Mouse (Mus musculus) kidney, embryonic 16.5 days (tissue): ENCODE measurements around the gene Gm9837. TPM values are rescaled to one million over a fixed set of nuclear protein-coding genes. Genes with fewer than 3 reads are reported as not detected.

ENCODE experiments used
- ATAC-seq: fragments of 200-750 bp; cut with Nextera tagmentation; 2 replicates; pipeline ENCODE4 v1.8.0; 2017; ENCODE audit warnings: moderate TSS enrichment; ENCODE audit not compliant: low FRiP score, low TSS enrichment
- H3K27ac ChIP-seq: fragments of 300-500 bp; sonication (generic); 2 replicates; pipeline ENCODE4 v1.5.1; 2014; ENCODE audit warnings: low read length
- H3K27me3 ChIP-seq: fragments of 300-500 bp; sonication (generic); 2 replicates; pipeline ENCODE4 v1.6.1; 2014; ENCODE audit warnings: low read length, control low read depth, mixed read lengths; ENCODE audit not compliant: insufficient read depth
- H3K36me3 ChIP-seq: fragments of 300-500 bp; sonication (generic); 2 replicates; pipeline ENCODE4 v1.6.1; 2014; ENCODE audit warnings: low read length, control low read depth, mixed read lengths; ENCODE audit not compliant: insufficient read depth
- H3K4me1 ChIP-seq: fragments of 300-500 bp; sonication (generic); 2 replicates; pipeline ENCODE4 v1.6.1; 2014; ENCODE audit warnings: low read length, control low read depth, mixed read lengths; ENCODE audit not compliant: insufficient read depth
- H3K4me2 ChIP-seq: fragments of 300-500 bp; sonication (generic); replicated peaks from 2 replicates; pipeline ENCODE4 v1.6.1; 2014; ENCODE audit warnings: low read depth, low read length
- H3K4me3 ChIP-seq: fragments of 300-500 bp; sonication (generic); 2 replicates; pipeline ENCODE4 v1.5.1; 2014; ENCODE audit warnings: mild to moderate bottlenecking, low read length
- H3K9ac ChIP-seq: fragments of 300-500 bp; sonication (generic); replicated peaks from 2 replicates; pipeline ENCODE4 v1.6.1; 2014; ENCODE audit warnings: low read length
- H3K9me3 ChIP-seq: fragments of 300-500 bp; sonication (generic); 2 replicates; pipeline ENCODE4 v1.6.1; 2016; ENCODE audit warnings: low read length, control low read depth
- WGBS: fragments of 180-500 bp; shearing (Covaris S2); extraction: QIAGEN DNeasy Blood & Tissue Kit; methylation state at CpG from one replicate; pipeline ENCODE4 v1.1.7; 2014; 5-methylcytosine and 5-hydroxymethylcytosine counted together
- polyA plus RNA-seq: library from polyadenylated mRNA; unstranded; fragments of >200 nt; fragmentation: Nextera tagmentation; extraction: Ambion mirVana; gene quantifications from 2 replicates; pipeline ENCODE4 v1.2.1, GENCODE M21; 2015

Gene Gm9837
- polyA plus RNA-seq, 1 experiment from 2014 or later: not detected

DNA sequence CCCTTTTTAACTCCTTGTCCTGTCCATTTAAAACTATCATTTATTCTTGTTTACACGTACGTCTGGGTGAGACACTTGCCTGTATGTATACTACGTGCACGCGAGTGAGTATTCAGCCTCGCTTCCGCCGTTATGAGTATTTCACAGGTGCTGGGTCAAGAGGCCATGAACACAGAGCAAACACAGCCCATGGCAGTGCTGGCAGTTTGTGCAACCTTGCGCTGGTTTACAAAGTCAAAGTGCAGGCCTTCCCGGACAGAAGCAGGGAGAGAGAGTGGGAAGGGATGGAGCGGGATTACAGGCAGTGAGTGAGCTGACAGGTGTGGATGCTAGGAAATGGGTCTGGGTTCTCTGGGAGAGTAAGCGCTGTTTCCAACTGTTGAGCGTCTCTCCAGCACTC is 24.1 kb downstream of the Gm9837 start:
- Histone ChIP-seq H3K4me3 (no peak overlapping the region), H3K27ac (no peak overlapping the region), H3K9me3 (no peaks in the 10 kb centered on the region), H3K36me3 (no peaks in the 10 kb centered on the region), H3K9ac (no peak overlapping the region), H3K4me2 (no peak overlapping the region), H3K4me1 (peaks cover 3% of the 10 kb centered on the region; the same call in 1 of the 2 replicates), H3K27me3 (no peaks in the 10 kb centered on the region)
- 87% methylated on average over 13 of the region's 13 CpGs for WGBS
- ATAC-seq: no peak

- no peak overlapping the region for H3K4me2 ChIP-seq
- H3K9ac ChIP-seq: no peak overlapping the region
- H3K9me3 ChIP-seq: no peaks in the 10 kb centered on the region
- H3K4me1 ChIP-seq: peaks cover 3% of the 10 kb centered on the region; the same call in 1 of the 2 replicates
- no peak for ATAC-seq
- no peak overlapping the region for H3K27ac ChIP-seq
- H3K4me3 ChIP-seq: no peak overlapping the region
- H3K36me3 ChIP-seq: no peaks in the 10 kb centered on the region
- WGBS: 69% methylated on average over 13 of the region's 13 CpGs
- no peaks in the 10 kb centered on the region for H3K27me3 ChIP-seq
Observed at GRCm38 (mm10) chr11:53445562-53445961, 24.7 kb downstream of the Gm9837 start.

DNA sequence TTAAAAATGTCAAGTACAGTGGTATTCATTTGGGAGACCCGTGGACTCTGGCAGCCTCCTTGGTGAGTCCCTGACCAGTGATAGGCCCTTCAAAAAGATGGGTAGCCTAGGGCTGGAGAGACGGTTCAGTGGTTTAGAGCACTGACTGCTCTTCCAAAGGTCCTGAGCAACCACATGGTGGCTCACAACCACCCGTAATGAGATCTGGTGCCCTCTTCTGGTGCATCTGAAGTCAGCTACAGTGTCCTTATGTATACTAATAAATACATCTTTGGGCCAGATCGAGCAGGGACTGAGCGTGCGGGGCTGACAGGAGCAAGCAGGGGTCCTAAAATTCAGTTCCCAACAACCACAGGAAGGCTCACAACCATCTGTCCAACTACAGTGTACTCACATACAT is 26.4 kb downstream of the Gm9837 start:
- Histone ChIP-seq H3K4me2 (no peak overlapping the region), H3K27me3 (no peaks in the 10 kb centered on the region), H3K9ac (no peak overlapping the region), H3K4me3 (no peak overlapping the region), H3K4me1 (peaks cover 3% of the 10 kb centered on the region; the same call in 1 of the 2 replicates), H3K36me3 (no peaks in the 10 kb centered on the region), H3K27ac (no peak overlapping the region), H3K9me3 (no peaks in the 10 kb centered on the region)
- no peak for ATAC-seq
- 37% methylated on average over 6 of the region's 6 CpGs for WGBS

DNA sequence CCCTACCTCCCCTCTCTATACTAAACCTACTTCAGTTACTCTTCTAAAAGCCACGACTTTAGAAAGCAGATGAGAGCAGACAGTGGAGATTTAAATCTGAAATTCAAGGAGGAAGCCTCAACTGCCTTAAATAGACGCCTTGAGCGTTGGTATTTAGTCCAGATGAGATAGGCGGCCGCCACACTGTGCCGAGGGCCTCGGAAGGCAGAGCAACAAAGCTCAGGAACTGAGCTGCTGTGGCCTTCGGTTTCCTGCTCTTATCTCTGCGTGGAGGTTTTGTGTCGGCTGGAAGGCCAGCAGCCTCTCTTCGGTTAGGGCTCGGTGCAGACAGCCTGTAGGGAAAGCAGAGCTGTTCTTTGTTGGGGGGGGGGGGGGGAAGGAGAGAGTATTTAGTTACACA is 28.4 kb downstream of the Gm9837 start:
- Histone ChIP-seq H3K27ac (peak overlapping the region; percentile 7; the same call in 1 of the 2 replicates), H3K9me3 (no peaks in the 10 kb centered on the region), H3K9ac (0 out of 2 replicates have a peak overlapping the region, but pooled peaks have one; percentile 13), H3K4me1 (peaks cover 3% of the 10 kb centered on the region; the same call in 1 of the 2 replicates), H3K4me2 (no peak overlapping the region), H3K27me3 (no peaks in the 10 kb centered on the region), H3K4me3 (no peak overlapping the region), H3K36me3 (no peaks in the 10 kb centered on the region)
- no peak for ATAC-seq
- 24% methylated on average over 12 of the region's 12 CpGs for WGBS

DNA sequence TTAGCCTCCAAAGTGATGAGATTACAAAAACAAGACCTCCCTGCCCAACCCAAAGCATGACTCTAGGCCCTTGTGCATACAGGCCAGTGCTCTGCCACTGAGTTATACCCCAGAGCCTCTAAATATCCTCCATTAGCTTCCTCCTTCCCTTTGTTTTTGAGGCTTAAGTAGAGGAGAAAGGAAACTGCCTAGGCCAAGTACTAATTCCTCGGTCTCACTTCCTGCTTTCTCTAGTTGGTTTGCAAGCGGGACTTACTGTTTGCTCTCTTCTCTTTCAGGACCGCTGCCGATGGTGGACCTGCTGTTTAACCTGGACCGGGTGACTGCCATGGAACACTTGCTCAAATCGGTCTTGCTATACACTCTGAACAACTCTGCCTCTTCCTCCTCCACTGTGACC is 33.9 kb downstream of the Gm9837 start:
- H3K27ac ChIP-seq: no peak overlapping the region
- no peaks in the 10 kb centered on the region for H3K4me1 ChIP-seq
- no peak overlapping the region for H3K4me2 ChIP-seq
- no peak overlapping the region for H3K9ac ChIP-seq
- H3K36me3 ChIP-seq: no peaks in the 10 kb centered on the region
- WGBS: 87% methylated on average over 6 of the region's 6 CpGs
- no peaks in the 10 kb centered on the region for H3K27me3 ChIP-seq
- ATAC-seq: no peak
- H3K9me3 ChIP-seq: no peaks in the 10 kb centered on the region
- H3K4me3 ChIP-seq: no peak overlapping the region

- Histone ChIP-seq H3K27ac (no peak overlapping the region), H3K36me3 (no peaks in the 10 kb centered on the region), H3K4me2 (no peak overlapping the region), H3K4me3 (no peak overlapping the region), H3K4me1 (no peaks in the 10 kb centered on the region), H3K27me3 (no peaks in the 10 kb centered on the region), H3K9ac (no peak overlapping the region), H3K9me3 (no peaks in the 10 kb centered on the region)
- ATAC-seq: no peak
- 83% methylated on average over 8 of the region's 8 CpGs for WGBS
Observed at GRCm38 (mm10) chr11:53435504-53435903, 34.8 kb downstream of the Gm9837 start.

DNA sequence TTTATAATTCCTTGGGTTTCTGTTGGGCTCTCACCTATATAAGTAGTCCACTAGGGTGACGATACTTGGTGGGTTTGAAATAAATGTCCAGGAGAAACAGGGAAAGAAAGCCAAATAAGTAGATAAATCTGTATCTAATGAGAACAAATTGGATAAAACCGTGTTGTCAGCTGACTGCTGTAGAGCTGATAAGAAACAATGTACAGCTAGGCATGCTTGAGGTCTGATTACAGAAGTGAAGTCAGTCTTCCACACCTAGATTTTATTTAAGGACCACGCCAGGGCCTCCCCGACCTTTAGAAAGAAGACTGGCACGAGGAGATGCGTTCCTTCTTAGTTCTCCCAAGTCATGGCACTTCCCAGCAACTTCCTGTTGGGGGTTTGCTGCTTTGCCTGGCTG is 37.2 kb downstream of the Gm9837 start:
- peaks cover 8% of the 10 kb centered on the region; the same call in 1 of the 2 replicates for H3K36me3 ChIP-seq
- no peaks in the 10 kb centered on the region for H3K27me3 ChIP-seq
- no peak overlapping the region for H3K4me2 ChIP-seq
- ATAC-seq: no peak
- WGBS: 57% methylated on average over 6 of the region's 6 CpGs
- no peak overlapping the region for H3K27ac ChIP-seq
- H3K9me3 ChIP-seq: no peaks in the 10 kb centered on the region
- H3K4me1 ChIP-seq: peaks cover 8% of the 10 kb centered on the region
- H3K4me3 ChIP-seq: no peak overlapping the region
- H3K9ac ChIP-seq: no peak overlapping the region

DNA sequence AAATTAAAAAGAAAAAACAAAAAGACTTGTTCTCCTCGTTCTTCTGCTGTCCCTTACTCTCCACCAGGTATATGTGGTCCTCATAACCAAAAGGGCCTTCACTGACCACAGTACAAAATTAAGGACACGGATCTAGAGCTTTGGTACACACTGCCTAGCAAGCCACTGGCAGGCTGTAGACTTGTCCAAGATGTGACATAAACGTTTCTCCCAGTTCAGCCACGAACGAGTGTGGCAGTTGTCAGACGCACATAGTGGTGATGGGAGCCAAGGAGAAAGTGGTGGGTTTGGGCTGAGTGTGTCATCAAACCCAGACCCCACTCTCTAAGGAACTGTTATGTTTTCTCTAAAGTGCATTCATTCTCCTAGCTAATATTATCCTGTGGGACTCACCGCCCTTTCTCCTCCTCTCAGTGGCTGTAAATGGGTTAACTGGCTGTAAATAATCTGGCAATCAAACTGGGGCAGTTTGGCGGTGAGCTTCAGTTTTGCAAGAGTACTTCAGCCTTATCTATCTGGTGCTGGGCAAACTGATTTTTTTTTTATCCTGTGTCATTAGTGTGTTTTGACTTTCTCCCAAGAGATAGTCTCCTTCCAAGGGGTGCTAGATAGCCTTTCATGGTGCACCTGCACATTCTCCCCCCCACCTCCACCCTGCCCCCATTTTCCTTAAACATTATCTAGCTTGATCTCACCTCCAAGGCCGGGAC is 38.8 kb downstream of the Gm9837 start:
- H3K4me2 ChIP-seq: peak overlapping the region; percentile 60
- peaks cover 8% of the 10 kb centered on the region; the same call in 1 of the 2 replicates for H3K36me3 ChIP-seq
- peak overlapping the region; percentile 92 for H3K4me3 ChIP-seq
- H3K9me3 ChIP-seq: no peaks in the 10 kb centered on the region
- no peaks in the 10 kb centered on the region for H3K27me3 ChIP-seq
- peak overlapping the region; percentile 58 for H3K9ac ChIP-seq
- ATAC-seq: peak; percentile 67
- WGBS: 11% methylated on average over 9 of the region's 9 CpGs
- peaks cover 8% of the 10 kb centered on the region for H3K4me1 ChIP-seq
- peak overlapping the region; percentile 56 for H3K27ac ChIP-seq

DNA sequence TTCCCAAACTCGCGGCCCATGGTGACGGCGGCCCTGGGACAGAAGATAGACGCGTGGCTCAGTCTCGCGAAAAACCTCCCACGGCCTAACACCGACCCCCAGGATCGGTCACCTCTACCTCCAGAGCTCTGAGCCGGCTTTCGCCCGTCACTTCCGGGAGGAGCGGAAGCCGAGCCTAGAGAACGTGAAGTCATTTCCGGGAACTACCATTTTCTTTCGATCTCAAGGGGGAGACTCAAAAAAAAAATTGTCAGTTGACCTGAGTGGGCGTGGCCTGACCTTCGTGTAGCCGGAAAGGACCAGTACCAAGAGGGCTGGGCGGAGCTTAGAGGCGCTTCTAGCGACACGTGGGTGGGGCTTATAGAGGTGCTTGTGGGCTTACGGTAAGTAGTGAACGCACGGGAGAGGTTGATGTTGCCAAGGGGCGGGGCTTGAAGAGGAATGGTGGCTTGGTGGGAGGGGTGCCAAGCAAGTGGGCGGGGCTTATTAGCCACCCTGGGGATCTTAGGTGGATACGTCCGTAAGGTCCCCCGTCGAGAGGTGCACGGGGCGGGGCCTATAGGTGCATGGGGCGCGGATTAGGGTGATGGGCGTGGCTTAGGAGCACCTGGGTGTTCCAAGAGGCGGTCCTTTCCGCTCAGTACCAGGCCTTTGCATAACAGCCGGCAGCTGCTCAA is 39.5 kb downstream of the Gm9837 start, which contains the start of the genes Uqcrq and Gdf9:
Gene Uqcrq (minus strand): TSS at position 162 of the 677 bp plus-strand sequence.
Gene Gdf9 (plus strand): TSS at position 354 of the 677 bp plus-strand sequence.
- H3K36me3 ChIP-seq: peaks cover 8% of the 10 kb centered on the region; the same call in 1 of the 2 replicates
- peaks cover 8% of the 10 kb centered on the region for H3K4me1 ChIP-seq

DNA sequence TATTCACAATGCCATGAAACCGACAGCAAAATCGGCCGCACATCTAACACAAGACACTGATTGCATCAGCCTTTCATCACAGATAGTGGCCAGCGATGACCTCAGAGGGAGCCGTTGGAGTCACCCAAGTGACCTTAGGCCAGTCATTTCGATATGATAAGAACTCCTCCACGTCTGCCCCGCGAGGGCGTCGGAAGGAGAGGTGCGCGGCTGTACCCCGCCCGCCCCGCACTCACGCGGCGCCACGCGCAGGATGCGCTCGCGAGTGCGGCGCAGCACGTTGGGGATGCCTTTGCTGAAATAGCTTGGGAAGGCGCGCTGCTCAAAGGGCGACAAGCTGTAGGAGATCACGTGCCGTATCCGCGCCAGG is 40.0 kb downstream of the Gm9837 start:
- under 1% methylated on average over 34 of the region's 34 CpGs for WGBS
- Histone ChIP-seq H3K9ac (peak overlapping the region; percentile 88), H3K4me2 (peak overlapping the region; percentile 85), H3K4me3 (peak overlapping the region; percentile 92), H3K36me3 (peaks cover 8% of the 10 kb centered on the region; the same call in 1 of the 2 replicates), H3K9me3 (no peaks in the 10 kb centered on the region), H3K27me3 (no peaks in the 10 kb centered on the region), H3K4me1 (peaks cover 8% of the 10 kb centered on the region), H3K27ac (peak overlapping the region; percentile 56)
- ATAC-seq: no peak

More for the DNA sequence above, 39.5 kb downstream of the Gm9837 start, which contains the start of the genes Uqcrq and Gdf9:
- Histone ChIP-seq H3K9me3 (no peaks in the 10 kb centered on the region), H3K4me3 (peak within 1 kb of the TSS; percentile 92), H3K27ac (peak within 1 kb of the TSS; percentile 56), H3K27me3 (no peaks in the 10 kb centered on the region), H3K9ac (peak within 1 kb of the TSS; percentile 88), H3K4me2 (peak within 1 kb of the TSS; percentile 85)
- peak; percentile 95 for ATAC-seq
- WGBS: 0% methylated on average over 44 of the region's 44 CpGs
